Mouse (Mus musculus) ES-E14 (cell line): ENCODE data around the gene P2rx1.

Source experiments
- CHD2 ChIP-seq: IDR thresholded peaks from 2 replicates; pipeline ENCODE4 v1.6.1; 2014; ENCODE audit warnings: mild to moderate bottlenecking, low read depth, low read length, inconsistent platforms
- HCFC1 ChIP-seq: IDR thresholded peaks from 2 replicates; pipeline ENCODE4 v1.6.1; 2012; ENCODE audit warnings: low read length, inconsistent platforms, borderline replicate concordance; ENCODE audit not compliant: insufficient read depth
- MAFK ChIP-seq: IDR thresholded peaks from 2 replicates; pipeline ENCODE4 v1.6.1; 2014; ENCODE audit warnings: mild to moderate bottlenecking, low read depth, low read length, inconsistent platforms; ENCODE audit not compliant: insufficient read depth
- ZC3H11A ChIP-seq: IDR thresholded peaks from 2 replicates; pipeline ENCODE4 v1.6.1; 2012; ENCODE audit warnings: low read depth, mild to moderate bottlenecking, inconsistent platforms, low read length, borderline replicate concordance
- ZNF384 ChIP-seq: IDR thresholded peaks from 2 replicates; pipeline ENCODE4 v1.6.1; 2012; ENCODE audit warnings: low read depth, low read length, inconsistent platforms

DNA sequence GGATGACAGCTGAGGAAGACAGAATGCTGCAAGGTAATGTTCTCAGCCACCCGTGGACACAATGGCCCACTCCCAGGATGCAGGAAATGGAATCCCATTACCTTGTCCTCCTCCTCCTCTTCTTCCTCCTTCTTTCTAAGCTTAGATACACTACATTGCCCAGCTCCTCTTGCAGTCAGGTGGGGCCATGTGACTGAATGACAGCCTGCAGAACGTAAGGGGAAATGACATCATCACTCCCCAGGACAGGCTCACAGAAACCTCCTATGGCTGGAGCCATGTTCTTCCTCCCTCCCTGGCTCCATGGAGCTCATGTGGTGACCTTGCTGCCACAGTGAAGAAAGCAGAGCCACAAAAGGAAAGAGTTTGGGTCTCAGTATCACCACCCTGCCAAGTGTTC, 41.6 kb upstream of the P2rx1 start:
- TF ChIP-seq CHD2 (no peak), MAFK (no peak), ZNF384 (no peak), ZC3H11A (no peak), HCFC1 (no peak)
